Mouse (Mus musculus): ENCODE data around the gene BC003965. TPM values are rescaled to one million over a fixed set of nuclear protein-coding genes. Genes with fewer than 3 reads are reported as not detected.
A peak's percentile ranks its signal among the peaks of the same experiment; 100 is the strongest.

BC003965 gene
- 10 to 100 TPM; 19.8 to 24.3 TPM for total RNA-seq (2021)
- long read RNA-seq, experiment 1, transcript BC003965-201 (2 exons, 3,030 nt): major isoform, 44 of 56 reads
- long read RNA-seq, experiment 1, transcript BC003965-202 (1 exons, 3,109 nt): minor isoform, 12 of 56 reads
- long read RNA-seq, experiment 1, partial matches to known transcripts: 0 of 56 reads
- long read RNA-seq, experiment 1, other reads (novel, unspliced or antisense): 0 of 56 reads
- long read RNA-seq, experiment 2, transcript BC003965-202 (1 exons, 3,109 nt): minor isoform, 9 of 52 reads
- long read RNA-seq, experiment 2, transcript BC003965-201 (2 exons, 3,030 nt): major isoform, 40 of 52 reads
- long read RNA-seq, experiment 2, partial matches to known transcripts: 0 of 52 reads
- long read RNA-seq, experiment 2, other reads (novel, unspliced or antisense): 3 of 52 reads

GRCm38 (mm10) chr17:25184129-25184691, at the start of gene BC003965:
BC003965 (plus strand) TSS chr17:25184554.
- DNase-seq: peak; percentile 98

- DNase-seq: no peak
These were observed 48.7 kb upstream of the BC003965 start for GRCm38 (mm10) chr17:25135622-25136021.

- no peak for DNase-seq
These were observed 45.6 kb upstream of the BC003965 start for GRCm38 (mm10) chr17:25138803-25139202.

GRCm38 (mm10) chr17:25139960-25140359, 44.4 kb upstream of the BC003965 start:
- no peak for DNase-seq

- DNase-seq: no peak
These were observed 22.2 kb upstream of the BC003965 start, which contains the start of gene Ccdc154 for GRCm38 (mm10) chr17:25162161-25162560. Ccdc154 (plus strand) TSS chr17:25162461.

GRCm38 (mm10) chr17:25163387-25163786, 21.0 kb upstream of the BC003965 start:
- DNase-seq: no peak

- DNase-seq: no peak
These were observed 19.6 kb upstream of the BC003965 start for GRCm38 (mm10) chr17:25164770-25165169.

- DNase-seq: no peak
These were observed 18.2 kb upstream of the BC003965 start for GRCm38 (mm10) chr17:25165970-25166671.

GRCm38 (mm10) chr17:25169706-25170105, 14.6 kb upstream of the BC003965 start:
- DNase-seq: peak; percentile 20

- no peak for DNase-seq
These were observed 11.8 kb upstream of the BC003965 start for GRCm38 (mm10) chr17:25172558-25172957.

- no peak for DNase-seq
These were observed 8.9 kb upstream of the BC003965 start, which contains the start of gene Gm38655 for GRCm38 (mm10) chr17:25175411-25175810. Gm38655 (minus strand) TSS chr17:25175471.

- no peak for DNase-seq
These were observed 1.1 kb upstream of the BC003965 start for GRCm38 (mm10) chr17:25183232-25183631.

- no peak for DNase-seq
These were observed 607 bp downstream of the BC003965 start for GRCm38 (mm10) chr17:25184961-25185360.

- peak; percentile 17 for DNase-seq
These were observed 3.4 kb downstream of the BC003965 start for GRCm38 (mm10) chr17:25187784-25188149.

- peak; percentile 89 for DNase-seq
These were observed 4.0 kb downstream of the BC003965 start, which contains the start of gene Unkl for GRCm38 (mm10) chr17:25188150-25189031. Unkl (plus strand) TSS chr17:25188397.

- no peak for DNase-seq
These were observed 4.7 kb downstream of the BC003965 start for GRCm38 (mm10) chr17:25189091-25189490.

- no peak for DNase-seq
These were observed 18.0 kb downstream of the BC003965 start for GRCm38 (mm10) chr17:25202401-25202800.

- no peak for DNase-seq
These were observed 25.7 kb downstream of the BC003965 start for GRCm38 (mm10) chr17:25210006-25210405.

- peak; percentile 15 for DNase-seq
These were observed 26.5 kb downstream of the BC003965 start for GRCm38 (mm10) chr17:25210680-25211466.

GRCm38 (mm10) chr17:25211705-25212104, 27.4 kb downstream of the BC003965 start:
- no peak for DNase-seq

- DNase-seq: no peak
These were observed 31.1 kb downstream of the BC003965 start for GRCm38 (mm10) chr17:25215431-25215830.

Measured in adrenal gland, postnatal 10 days (tissue).